Mouse (Mus musculus): ENCODE measurements around the gene Ankrd27.

The Ankrd27 gene

DNA sequence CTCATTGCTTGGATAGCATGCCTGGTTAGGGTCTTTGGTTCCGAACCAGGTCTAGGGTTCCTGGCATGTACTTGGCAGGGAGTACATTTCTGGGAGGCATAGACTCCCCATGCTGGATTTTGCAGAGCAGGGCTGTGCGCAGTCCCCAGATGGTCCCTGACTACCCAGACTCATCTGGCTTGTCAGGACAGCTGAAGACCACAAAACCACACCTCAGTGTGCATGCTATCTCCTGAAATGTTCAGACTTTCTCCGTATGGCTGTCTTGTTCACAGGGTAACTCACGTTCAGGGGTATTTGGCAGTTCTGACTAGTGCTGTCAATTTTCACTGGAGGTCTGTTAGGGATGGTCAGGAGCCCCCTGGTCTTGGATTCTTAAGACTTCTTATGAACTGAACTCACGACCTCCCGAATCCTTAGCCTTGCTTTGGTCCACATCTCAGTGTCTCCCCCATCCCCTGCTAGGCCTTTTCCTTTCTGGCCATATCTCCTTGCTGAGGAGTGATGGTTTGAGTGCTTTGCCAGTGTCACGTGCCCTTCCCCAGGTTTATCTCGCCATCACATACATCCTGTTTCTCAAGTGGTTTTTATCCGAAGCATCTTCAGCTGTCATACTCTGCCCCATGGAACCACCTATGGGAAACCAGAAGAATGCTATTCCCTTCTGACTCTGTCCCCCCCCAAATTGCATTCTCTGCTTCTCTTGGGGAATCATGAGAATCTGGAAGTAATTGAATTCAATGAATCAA lies 2.8 kb downstream of the Ankrd27 start:
- Histone ChIP-seq H3K36me3 (ENCODE audit: insufficient read depth, low read length) (peaks cover 44% of the 10 kb centered on the region), H3K4me3 (replicated peaks; ENCODE audit: low read length) (no peak overlapping the region), H3K4me1 (replicated peaks; ENCODE audit: low read depth, low read length) (peaks cover 56% of the 10 kb centered on the region), H3K9me3 (ENCODE audit: low read length) (no peaks in the 10 kb centered on the region), H3K27me3 (ENCODE audit: insufficient read depth, low read length) (peaks cover 14% of the 10 kb centered on the region)
- no peak for TF ChIP-seq NANOG (IDR thresholded peaks at IDR 0.05; ENCODE audit: borderline replicate concordance, low read length)
- no peak for TF ChIP-seq POU5F1 (IDR thresholded peaks at IDR 0.05; ENCODE audit: borderline replicate concordance, low read length)
- no peak for TF ChIP-seq CTCF (conservative IDR thresholded peaks at IDR 0.05; ENCODE audit: low read length)

GRCm38 (mm10) chr7:35589485-35589884 lies 3.4 kb downstream of the Ankrd27 start:
- Histone ChIP-seq H3K4me1 (replicated peaks; ENCODE audit: low read depth, low read length) (peaks cover 55% of the 10 kb centered on the region), H3K27me3 (ENCODE audit: insufficient read depth, low read length) (peaks cover 8% of the 10 kb centered on the region), H3K4me3 (replicated peaks; ENCODE audit: low read length) (no peak overlapping the region), H3K9me3 (ENCODE audit: low read length) (no peaks in the 10 kb centered on the region), H3K36me3 (ENCODE audit: insufficient read depth, low read length) (peaks cover 48% of the 10 kb centered on the region)
- no peak for TF ChIP-seq CTCF (conservative IDR thresholded peaks at IDR 0.05; ENCODE audit: low read length)

DNA sequence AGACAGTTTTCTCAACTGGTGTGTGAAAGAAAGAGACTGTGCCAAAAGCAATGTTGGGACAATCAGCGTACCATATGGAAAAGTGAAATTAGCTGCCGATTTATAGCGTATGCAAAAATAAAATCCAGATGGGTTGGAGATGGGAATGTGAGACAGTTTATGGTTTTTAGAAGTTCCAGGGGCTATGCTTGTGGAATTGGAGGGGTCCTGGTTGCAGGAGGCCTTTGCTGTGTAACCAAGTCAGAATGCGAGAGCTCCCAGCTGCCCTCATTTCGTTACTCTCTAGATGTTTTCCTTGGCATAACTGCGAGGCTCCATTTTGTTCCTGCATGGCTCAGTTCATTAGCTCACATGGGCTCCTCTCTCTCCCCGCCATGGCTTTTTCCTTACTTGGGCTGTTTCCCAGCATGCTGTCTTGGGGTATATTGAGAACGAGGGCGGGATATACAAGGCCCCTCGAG lies 4.7 kb downstream of the Ankrd27 start:
- no peaks in the 10 kb centered on the region for H3K9me3 ChIP-seq (ENCODE audit: low read length)
- no peaks in the 10 kb centered on the region for H3K27me3 ChIP-seq (ENCODE audit: insufficient read depth, low read length)
- peaks cover 64% of the 10 kb centered on the region for H3K4me1 ChIP-seq (replicated peaks; ENCODE audit: low read depth, low read length)
- peaks cover 61% of the 10 kb centered on the region for H3K36me3 ChIP-seq (ENCODE audit: insufficient read depth, low read length)
- H3K4me3 ChIP-seq (replicated peaks; ENCODE audit: low read length), result no peak overlapping the region
- TF ChIP-seq NANOG (IDR thresholded peaks at IDR 0.05; ENCODE audit: borderline replicate concordance, low read length) (no peak), POU5F1 (IDR thresholded peaks at IDR 0.05; ENCODE audit: borderline replicate concordance, low read length) (no peak), CTCF (conservative IDR thresholded peaks at IDR 0.05; ENCODE audit: low read length) (no peak)

DNA sequence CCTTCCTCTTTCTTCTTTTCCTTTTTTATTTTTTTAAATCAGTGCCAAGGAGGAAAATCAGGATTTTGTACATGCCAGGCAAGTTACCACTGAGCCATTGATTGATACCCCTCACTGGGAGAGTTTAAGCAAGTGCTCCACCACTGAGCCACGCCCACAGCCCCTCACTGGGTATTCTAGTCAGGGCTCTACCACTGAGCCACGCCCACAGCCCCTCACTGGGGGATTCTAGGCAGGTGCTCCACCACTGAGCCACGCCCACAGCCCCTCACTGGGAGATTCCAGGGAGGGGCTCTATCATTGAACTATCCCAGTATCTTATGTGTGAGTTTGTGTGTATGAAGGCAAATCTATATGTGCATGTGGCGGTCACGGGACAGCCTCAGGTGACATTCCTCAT lies 8.3 kb downstream of the Ankrd27 start:
- Histone ChIP-seq H3K27me3 (ENCODE audit: insufficient read depth, low read length) (no peaks in the 10 kb centered on the region), H3K36me3 (ENCODE audit: insufficient read depth, low read length) (peaks cover 78% of the 10 kb centered on the region), H3K4me1 (replicated peaks; ENCODE audit: low read depth, low read length) (peaks cover 49% of the 10 kb centered on the region), H3K4me3 (replicated peaks; ENCODE audit: low read length) (no peak overlapping the region), H3K9me3 (ENCODE audit: low read length) (no peaks in the 10 kb centered on the region)
- TF ChIP-seq CTCF (conservative IDR thresholded peaks at IDR 0.05; ENCODE audit: low read length) (no peak), POU5F1 (IDR thresholded peaks at IDR 0.05; ENCODE audit: borderline replicate concordance, low read length) (no peak), NANOG (IDR thresholded peaks at IDR 0.05; ENCODE audit: borderline replicate concordance, low read length) (no peak)

DNA sequence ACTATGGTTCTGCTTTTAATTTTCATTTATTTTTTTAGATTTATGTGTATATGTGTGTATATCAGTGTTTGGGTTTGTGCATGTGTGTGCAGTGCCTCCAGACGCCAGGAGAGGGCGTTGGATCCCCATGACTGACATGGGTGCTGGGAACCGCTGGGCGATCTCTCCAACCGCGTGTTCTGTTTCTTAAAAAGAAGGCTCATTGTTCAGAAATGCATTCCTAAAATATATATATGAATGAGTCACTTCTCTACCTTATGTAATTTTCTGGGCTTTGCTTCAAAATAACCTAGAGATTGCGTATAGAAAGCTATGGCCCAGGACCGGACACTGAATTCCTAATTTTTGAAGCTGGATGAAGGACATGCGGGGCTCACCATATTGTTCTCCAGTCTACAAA lies 13.4 kb downstream of the Ankrd27 start:
- Histone ChIP-seq H3K9me3 (ENCODE audit: low read length) (no peaks in the 10 kb centered on the region), H3K4me3 (replicated peaks; ENCODE audit: low read length) (no peak overlapping the region), H3K27me3 (ENCODE audit: insufficient read depth, low read length) (no peaks in the 10 kb centered on the region), H3K36me3 (ENCODE audit: insufficient read depth, low read length) (peaks cover 83% of the 10 kb centered on the region), H3K4me1 (replicated peaks; ENCODE audit: low read depth, low read length) (peaks cover 34% of the 10 kb centered on the region)
- TF ChIP-seq NANOG (IDR thresholded peaks at IDR 0.05; ENCODE audit: borderline replicate concordance, low read length), result no peak
- TF ChIP-seq CTCF (conservative IDR thresholded peaks at IDR 0.05; ENCODE audit: low read length), result peak; percentile 74

GRCm38 (mm10) chr7:35600031-35600430 lies 14.0 kb downstream of the Ankrd27 start:
- no peak for TF ChIP-seq CTCF (conservative IDR thresholded peaks at IDR 0.05; ENCODE audit: low read length)
- no peak for TF ChIP-seq NANOG (IDR thresholded peaks at IDR 0.05; ENCODE audit: borderline replicate concordance, low read length)
- TF ChIP-seq POU5F1 (IDR thresholded peaks at IDR 0.05; ENCODE audit: borderline replicate concordance, low read length), result no peak
- Histone ChIP-seq H3K4me3 (replicated peaks; ENCODE audit: low read length) (no peak overlapping the region), H3K4me1 (replicated peaks; ENCODE audit: low read depth, low read length) (peaks cover 29% of the 10 kb centered on the region), H3K36me3 (ENCODE audit: insufficient read depth, low read length) (peaks cover 81% of the 10 kb centered on the region), H3K27me3 (ENCODE audit: insufficient read depth, low read length) (no peaks in the 10 kb centered on the region), H3K9me3 (ENCODE audit: low read length) (no peaks in the 10 kb centered on the region)

GRCm38 (mm10) chr7:35601106-35601505 lies 15.1 kb downstream of the Ankrd27 start:
- H3K9me3 ChIP-seq (ENCODE audit: low read length), result no peaks in the 10 kb centered on the region
- no peak for TF ChIP-seq NANOG (IDR thresholded peaks at IDR 0.05; ENCODE audit: borderline replicate concordance, low read length)
- TF ChIP-seq POU5F1 (IDR thresholded peaks at IDR 0.05; ENCODE audit: borderline replicate concordance, low read length), result no peak
- no peak for TF ChIP-seq CTCF (conservative IDR thresholded peaks at IDR 0.05; ENCODE audit: low read length)
- no peak overlapping the region for H3K4me3 ChIP-seq (replicated peaks; ENCODE audit: low read length)
- H3K36me3 ChIP-seq (ENCODE audit: insufficient read depth, low read length), result peaks cover 75% of the 10 kb centered on the region
- peaks cover 20% of the 10 kb centered on the region for H3K4me1 ChIP-seq (replicated peaks; ENCODE audit: low read depth, low read length)
- H3K27me3 ChIP-seq (ENCODE audit: insufficient read depth, low read length), result no peaks in the 10 kb centered on the region

DNA sequence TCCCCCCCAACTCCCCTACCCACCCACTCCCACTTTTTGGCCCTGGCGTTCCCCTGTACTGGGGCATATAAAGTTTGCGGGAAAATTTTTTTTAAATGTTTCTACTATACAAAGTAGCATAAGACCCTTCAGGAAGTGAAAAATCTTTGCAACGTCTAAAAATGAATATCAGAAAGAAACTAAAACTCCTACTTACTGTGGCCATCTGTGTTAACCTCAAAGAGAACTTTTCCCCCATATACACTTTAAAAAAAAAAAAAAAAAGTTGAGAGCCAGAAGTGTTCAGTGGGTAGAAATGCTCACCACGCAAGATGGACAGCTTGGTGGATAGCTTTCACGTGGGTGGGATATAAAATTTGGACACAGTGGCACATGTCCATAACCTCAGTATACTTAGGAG lies 16.7 kb downstream of the Ankrd27 start:
- Histone ChIP-seq H3K27me3 (ENCODE audit: insufficient read depth, low read length) (no peaks in the 10 kb centered on the region), H3K36me3 (ENCODE audit: insufficient read depth, low read length) (peaks cover 75% of the 10 kb centered on the region), H3K4me3 (replicated peaks; ENCODE audit: low read length) (no peak overlapping the region), H3K4me1 (replicated peaks; ENCODE audit: low read depth, low read length) (peaks cover 20% of the 10 kb centered on the region), H3K9me3 (ENCODE audit: low read length) (no peaks in the 10 kb centered on the region)
- TF ChIP-seq CTCF (conservative IDR thresholded peaks at IDR 0.05; ENCODE audit: low read length) (no peak), POU5F1 (IDR thresholded peaks at IDR 0.05; ENCODE audit: borderline replicate concordance, low read length) (no peak), NANOG (IDR thresholded peaks at IDR 0.05; ENCODE audit: borderline replicate concordance, low read length) (no peak)

GRCm38 (mm10) chr7:35606816-35607215 lies 20.8 kb downstream of the Ankrd27 start:
- TF ChIP-seq CTCF (conservative IDR thresholded peaks at IDR 0.05; ENCODE audit: low read length) (no peak), POU5F1 (IDR thresholded peaks at IDR 0.05; ENCODE audit: borderline replicate concordance, low read length) (no peak), NANOG (IDR thresholded peaks at IDR 0.05; ENCODE audit: borderline replicate concordance, low read length) (no peak)

More at GRCm38 (mm10) chr7:35606816-35607215, 20.8 kb downstream of the Ankrd27 start:
- peaks cover 80% of the 10 kb centered on the region for H3K36me3 ChIP-seq (ENCODE audit: insufficient read depth, low read length)
- H3K9me3 ChIP-seq (ENCODE audit: low read length), result peaks cover 7% of the 10 kb centered on the region; the same call in 1 of the 2 replicates
- H3K27me3 ChIP-seq (ENCODE audit: insufficient read depth, low read length), result no peaks in the 10 kb centered on the region
- H3K4me3 ChIP-seq (replicated peaks; ENCODE audit: low read length), result no peak overlapping the region
- H3K4me1 ChIP-seq (replicated peaks; ENCODE audit: low read depth, low read length), result no peaks in the 10 kb centered on the region

All from E14TG2a.4 (cell line).